9 mouse cellular contexts compared by ENCODE assay signal in the genomic region with DNA sequence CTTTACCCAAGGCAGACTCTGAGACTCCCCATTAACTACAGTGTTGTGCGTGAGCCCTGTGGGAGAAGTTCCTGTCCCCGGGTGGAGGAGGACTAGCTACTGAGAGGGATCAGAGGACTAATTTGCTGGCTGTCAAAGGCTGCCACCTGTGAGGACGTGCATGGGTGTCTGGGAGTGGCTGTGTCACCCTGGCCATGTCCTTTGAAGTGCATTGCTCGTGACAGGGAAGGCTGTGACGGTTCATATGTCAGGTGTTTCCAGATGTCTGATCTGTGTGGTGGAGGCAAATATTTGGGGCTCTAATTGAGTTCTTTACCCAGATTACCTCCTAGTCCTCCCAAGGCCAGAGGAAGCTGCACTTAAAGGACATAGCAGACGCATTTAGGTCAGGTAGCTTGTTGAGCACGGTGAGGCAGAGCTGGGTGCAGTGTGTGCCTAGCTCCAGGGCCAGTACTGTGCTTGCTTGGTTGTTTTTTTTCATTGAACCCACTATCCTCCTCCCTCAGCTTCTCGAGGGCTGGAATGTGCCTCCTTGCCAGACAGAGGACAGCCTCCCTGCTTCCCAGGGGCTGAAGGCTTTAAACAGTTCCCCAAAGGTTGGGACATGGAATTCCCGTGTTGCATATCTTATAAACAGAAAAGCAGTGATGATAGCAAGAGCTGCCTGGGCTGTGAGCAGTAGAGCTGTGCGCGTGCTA. TPM values are rescaled to one million over a fixed set of nuclear protein-coding genes. Genes with fewer than 3 reads are reported as not detected.
DNase-seq lines count a peak whose midpoint lies in the region; ATAC-seq and TF ChIP-seq lines count a peak whose summit lies in the region.
"Had no signal": no experiment of that assay in that cellular context is flagged by ENCODE, and none has a peak within 500 bp of the region (broad histone marks: within the 10 kb centered on the region; RNA-seq: fewer than 3 reads in every experiment).

No protein-coding gene starts in this region.

- H3K27ac ChIP-seq in heart, embryonic 16.5 days (ENCODE audit: low read length), result peak overlapping the region; percentile 40
- H3K27ac ChIP-seq in forebrain, embryonic 12.5 days, result no peak overlapping the region
- no peak overlapping the region for H3K27ac ChIP-seq in liver, embryonic 12.5 days

- H3K4me2 ChIP-seq in heart, embryonic 16.5 days (ENCODE audit: low read depth, low read length), result peak overlapping the region; percentile 97
- peak overlapping the region; percentile 78 for H3K4me2 ChIP-seq in forebrain, embryonic 12.5 days
- peak overlapping the region; percentile 82 for H3K4me2 ChIP-seq in liver, embryonic 12.5 days

- H3K36me3 ChIP-seq in heart, embryonic 16.5 days (ENCODE audit: control insufficient read depth, insufficient read depth), result no peaks in the 10 kb centered on the region
- peaks cover 36% of the 10 kb centered on the region for H3K36me3 ChIP-seq in C2C12 (ENCODE audit: control insufficient read depth, insufficient read depth)
- peaks cover 14% of the 10 kb centered on the region for H3K36me3 ChIP-seq in forebrain, embryonic 12.5 days (replicated peaks)
- H3K36me3 ChIP-seq in liver, embryonic 12.5 days, result peaks cover 56% of the 10 kb centered on the region

- H3ac ChIP-seq in C2C12 (ENCODE audit: control insufficient read depth, insufficient read length, low read depth), result peak overlapping the region; percentile 14

- no peak for DNase-seq in heart, postnatal 14 days
- no peak for DNase-seq in adrenal gland, adult 2 months
- no peak for DNase-seq in spleen, postnatal 36 days (ENCODE audit: low spot score in 2 of 2)
- no peak for DNase-seq in frontal cortex, postnatal 10 days (ENCODE audit: low spot score in 2 of 2)
- DNase-seq: lung, adult 2 months had no signal

- TF ChIP-seq CTCF in C2C12 (IDR thresholded peaks at IDR 0.05; ENCODE audit: control insufficient read depth, insufficient read depth, insufficient read length), result no peak

- no peak for ATAC-seq in heart, embryonic 16.5 days (replicated peaks; ENCODE audit: extremely low read depth, insufficient read depth, low FRiP score)
- ATAC-seq in forebrain, embryonic 12.5 days (ENCODE audit: low FRiP score), result no peak
- ATAC-seq in liver, embryonic 12.5 days, result no peak

- no peaks in the 10 kb centered on the region for H3K9me3 ChIP-seq in heart, embryonic 16.5 days (replicated peaks; ENCODE audit: control insufficient read depth, low read length)
- H3K9me3 ChIP-seq in forebrain, embryonic 12.5 days, result no peaks in the 10 kb centered on the region
- H3K9me3 ChIP-seq in liver, embryonic 12.5 days (replicated peaks), result no peaks in the 10 kb centered on the region

- intact Hi-C loops in heart, postnatal 14 days (cut with DNase I), result no loop called here

- H3K9ac ChIP-seq in heart, embryonic 16.5 days (ENCODE audit: low read length), result peak overlapping the region; percentile 33
- peak overlapping the region; percentile 36; the same call in 1 of the 2 replicates for H3K9ac ChIP-seq in forebrain, embryonic 12.5 days
- H3K9ac ChIP-seq in liver, embryonic 12.5 days, result 0 out of 2 replicates have a peak overlapping the region, but pooled peaks have one; percentile 23

- peaks cover 60% of the 10 kb centered on the region for H3K4me1 ChIP-seq in heart, embryonic 16.5 days (ENCODE audit: control insufficient read depth, insufficient read depth, low read length)
- H3K4me1 ChIP-seq in forebrain, embryonic 12.5 days, result peaks cover 54% of the 10 kb centered on the region
- H3K4me1 ChIP-seq in liver, embryonic 12.5 days, result peaks cover 67% of the 10 kb centered on the region

- H3K27me3 ChIP-seq in heart, embryonic 16.5 days (ENCODE audit: control insufficient read depth, insufficient read depth, low read length), result no peaks in the 10 kb centered on the region
- no peaks in the 10 kb centered on the region for H3K27me3 ChIP-seq in C2C12 (ENCODE audit: control insufficient read depth, insufficient read depth, insufficient read length)
- no peaks in the 10 kb centered on the region for H3K27me3 ChIP-seq in forebrain, embryonic 12.5 days
- no peaks in the 10 kb centered on the region for H3K27me3 ChIP-seq in liver, embryonic 12.5 days (replicated peaks)

- peaks cover 74% of the 10 kb centered on the region for H3K79me3 ChIP-seq in C2C12 (ENCODE audit: low read depth)

- H3K4me3 ChIP-seq in heart, embryonic 16.5 days (ENCODE audit: low read length), result peak overlapping the region; percentile 79; the same call in 1 of the 2 replicates
- no peak overlapping the region for H3K4me3 ChIP-seq in C2C12 (ENCODE audit: insufficient read depth, poor library complexity, severe bottlenecking)
- peak overlapping the region; percentile 71; the same call in 1 of the 2 replicates for H3K4me3 ChIP-seq in forebrain, embryonic 12.5 days (replicated peaks)
- H3K4me3 ChIP-seq in liver, embryonic 12.5 days, result peak overlapping the region; percentile 88; the same call in 1 of the 2 replicates

- peaks cover 83% of the 10 kb centered on the region for H3K79me2 ChIP-seq in C2C12 (ENCODE audit: control insufficient read depth, insufficient read depth)

- 30% methylated on average over 11 of the region's 11 CpGs for WGBS in heart, embryonic 16.5 days
- WGBS in forebrain, embryonic 12.5 days, result 62% methylated on average over 11 of the region's 11 CpGs
- WGBS in liver, embryonic 12.5 days (ENCODE audit: insufficient replicate concordance), result 62% methylated on average over 11 of the region's 11 CpGs

TF ChIP-seq in C2C12, 6 proteins besides CTCF, POLR2A, EP300 and RAD21:
- no peak for TF ChIP-seq MYOD1 (IDR thresholded peaks at IDR 0.05; ENCODE audit: control insufficient read depth, insufficient read length, low read depth)
- TF ChIP-seq FOSL1 (IDR thresholded peaks at IDR 0.05; ENCODE audit: insufficient read depth, low read length, poor library complexity, severe bottlenecking), result no peak
- TF ChIP-seq MYOG (IDR thresholded peaks at IDR 0.05; ENCODE audit: control insufficient read depth, extremely low read depth, insufficient read length), result no peak
- TF ChIP-seq USF1 (IDR thresholded peaks at IDR 0.05; ENCODE audit: low read depth), result no peak
- TF ChIP-seq CEBPB (IDR thresholded peaks at IDR 0.05; ENCODE audit: low read depth), result no peak
- TF ChIP-seq MAX (IDR thresholded peaks at IDR 0.05), result no peak

RNA-seq across cellular contexts. Expression of a gene that starts 3.3 kb away (rescaled TPM):
- 58.2 and 61.4 TPM in 2 replicates for polyA plus RNA-seq in heart, embryonic 16.5 days (2015; fragmentation: Nextera tagmentation; extraction: Ambion mirVana)
- 1 to 10 TPM; 2.7 to 3.9 TPM for total RNA-seq in heart, postnatal 14 days (2021)
- polyA plus RNA-seq in C2C12 (2012; fragmentation: generic; extraction: Trizol), result 33.3 TPM
- polyA plus RNA-seq in forebrain, embryonic 12.5 days (2016; fragmentation: Nextera tagmentation; extraction: Ambion mirVana), result 50.9 and 51.0 TPM in 2 replicates
- 20.7 and 21.7 TPM in 2 replicates for polyA plus RNA-seq in liver, embryonic 12.5 days (2016; fragmentation: Nextera tagmentation; extraction: Ambion mirVana)
- under 1 TPM; 0.49 to 0.69 TPM for total RNA-seq in adrenal gland, adult 2 months (2021)
- polyA plus RNA-seq in adrenal gland, adult 2 months (2012; rRNA removed), result 2.8 and 3.2 TPM in 2 replicates

RNA-seq across cellular contexts. Expression of a gene that starts 23.4 kb away (rescaled TPM):
- 14.4 and 15.5 TPM in 2 replicates for polyA plus RNA-seq in heart, embryonic 16.5 days (2015; fragmentation: Nextera tagmentation; extraction: Ambion mirVana)
- 10 to 100 TPM; 16.4 to 22.9 TPM for total RNA-seq in heart, postnatal 14 days (2021)
- polyA plus RNA-seq in C2C12 (2012; fragmentation: generic; extraction: Trizol), result 11.8 TPM
- polyA plus RNA-seq in forebrain, embryonic 12.5 days (2016; fragmentation: Nextera tagmentation; extraction: Ambion mirVana), result 20.1 and 22.7 TPM in 2 replicates
- polyA plus RNA-seq in liver, embryonic 12.5 days (2016; fragmentation: Nextera tagmentation; extraction: Ambion mirVana), result 5.6 and 7.1 TPM in 2 replicates
- 10 to 100 TPM in 1 of 2 experiments, 1 to 10 TPM in 1; 7.0 to 13.2 TPM for total RNA-seq in adrenal gland, adult 2 months (2021)
- polyA plus RNA-seq in adrenal gland, adult 2 months (2012; rRNA removed), result 14.9 and 16.6 TPM in 2 replicates
